Mouse (Mus musculus): Measurements from ENCODE around the gene Cpb2.

DNA sequence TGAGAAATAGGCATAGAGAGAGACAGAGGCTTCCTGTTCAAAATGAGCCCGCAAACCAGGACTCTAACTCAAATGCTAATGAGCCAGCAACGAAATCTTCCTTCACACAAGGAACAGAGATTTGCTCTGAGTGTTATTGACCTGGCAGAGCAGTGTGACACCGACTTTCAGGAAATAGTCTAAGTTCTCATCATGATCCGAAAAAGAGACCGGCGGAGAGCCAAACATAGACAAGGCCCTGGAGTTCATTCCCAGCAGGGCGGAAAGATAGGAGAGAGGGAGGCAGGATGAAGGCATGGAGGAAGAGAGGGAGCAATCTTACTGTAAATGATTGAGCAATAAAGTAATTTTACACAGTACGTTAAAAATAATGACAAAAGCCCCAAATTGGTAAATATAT, 5.0 kb upstream of the Cpb2 start:
- TF ChIP-seq CTCF (IDR thresholded peaks at IDR 0.05; ENCODE audit: low read depth) (no peak), EP300 (IDR thresholded peaks at IDR 0.05; ENCODE audit: low read depth) (no peak)

All from heart, postnatal 0 days (tissue).